ENCODE assay signal across 8 mouse cellular contexts in the genomic region with DNA sequence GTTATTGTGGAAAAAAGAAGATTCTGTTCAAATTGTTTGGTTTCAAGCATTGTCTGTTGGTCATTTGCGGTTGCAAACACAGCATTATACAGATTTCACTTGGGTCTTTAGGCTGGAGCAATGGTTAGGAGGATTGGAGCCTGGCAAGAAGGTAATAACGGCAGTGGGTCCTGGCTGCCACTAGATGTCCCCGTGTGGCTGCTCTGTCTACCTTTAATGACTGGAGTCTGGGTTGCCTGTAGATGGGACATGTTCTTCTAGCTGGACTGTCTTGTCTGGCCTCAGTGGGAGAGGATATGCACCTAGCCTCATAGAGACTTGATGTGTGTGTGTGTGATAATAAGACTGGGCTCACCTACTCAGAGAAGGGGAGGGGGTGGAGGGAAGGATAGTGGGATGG.
A peak's percentile ranks its signal among the peaks of the same experiment; 100 is the strongest.
DNase-seq lines count a peak whose midpoint lies in the region; ATAC-seq and TF ChIP-seq lines count a peak whose summit lies in the region.

No protein-coding gene starts in this region.

- H3K9ac ChIP-seq in heart, postnatal 0 days (replicated peaks; ENCODE audit: low read depth, low read length), result no peak overlapping the region

- H3K4me2 ChIP-seq in heart, postnatal 0 days (ENCODE audit: low read depth, low read length), result no peak overlapping the region

- TF ChIP-seq EP300 in heart, postnatal 0 days (IDR thresholded peaks at IDR 0.05; ENCODE audit: low read depth), result no peak

- H3K36me3 ChIP-seq in heart, postnatal 0 days (replicated peaks; ENCODE audit: control insufficient read depth, insufficient read depth, low read length), result no peaks in the 10 kb centered on the region

- no peaks in the 10 kb centered on the region for H3K27me3 ChIP-seq in heart, postnatal 0 days (ENCODE audit: control insufficient read depth, insufficient read depth, low read length)

- no peak for DNase-seq in heart, postnatal 0 days (ENCODE audit: low spot score)
- no peak for DNase-seq in heart, postnatal 25 days (ENCODE audit: low spot score)
- peak; percentile 6 for DNase-seq in thymus, postnatal 25 days
- no peak for DNase-seq in thymus, adult 18-20 months
- DNase-seq in embryo, embryonic 10.5 days (ENCODE audit: low spot score), result peak; percentile 45
- peak; percentile 15 for DNase-seq in naive thymus-derived CD4-positive, alpha-beta T cell, adult 2 months (ENCODE audit: low read depth)
- no peak for DNase-seq in left cerebral cortex, adult 9 months (ENCODE audit: low spot score in 2 of 2)
- no peak for DNase-seq in thymus, postnatal 0 days (ENCODE audit: low spot score)

- H3K9me3 ChIP-seq in heart, postnatal 0 days (replicated peaks; ENCODE audit: control insufficient read depth, low read length), result no peaks in the 10 kb centered on the region

- no peak overlapping the region for H3K4me3 ChIP-seq in heart, postnatal 0 days (ENCODE audit: low read depth, low read length)

- TF ChIP-seq CTCF in heart, postnatal 0 days (IDR thresholded peaks at IDR 0.05; ENCODE audit: low read depth), result peak; percentile 59

- H3K27ac ChIP-seq in heart, postnatal 0 days (ENCODE audit: low read depth), result no peak overlapping the region

- 43% methylated on average over 3 of the region's 3 CpGs for WGBS in heart, postnatal 0 days

- no peak for ATAC-seq in heart, postnatal 0 days (ENCODE audit: insufficient read depth, low read depth)

- no peaks in the 10 kb centered on the region for H3K4me1 ChIP-seq in heart, postnatal 0 days (ENCODE audit: control insufficient read depth, insufficient read depth)

- intact Hi-C loops in heart, postnatal 25 days (cut with DNase I), result no loop called here

Comparison
In these comparisons a context has a peak if more than half of its experiments do, and no peak if none do; other contexts are left out.
1. DNase-seq: peak in thymus, postnatal 25 days (single experiment), embryo, embryonic 10.5 days (single experiment) and naive thymus-derived CD4-positive, alpha-beta T cell, adult 2 months (single experiment); none in heart, postnatal 0 days (single experiment), heart, postnatal 25 days (single experiment), thymus, adult 18-20 months (0 of 2), left cerebral cortex, adult 9 months (0 of 2) and thymus, postnatal 0 days (single experiment).